Mouse (Mus musculus) olfactory bulb, adult 2 months (tissue): ENCODE data around the gene Tmprss4.

Experiments used
- CTCF ChIP-seq: fragments of 200-500 bp; IDR thresholded peaks from 2 replicates; pipeline ENCODE4 v1.5.1; 2012; ENCODE audit warnings: low read depth, mild to moderate bottlenecking, low read length, moderate library complexity; ENCODE audit not compliant: insufficient read depth
- POLR2A ChIP-seq: fragments of 200-500 bp; IDR thresholded peaks from 2 replicates; pipeline ENCODE4 v1.6.1; 2012; ENCODE audit warnings: mild to moderate bottlenecking, low read depth, low read length, moderate library complexity; ENCODE audit not compliant: insufficient read depth

GRCm38 (mm10) chr9:45167903-45168302 lies 36.0 kb downstream of the Tmprss4 start:
- TF ChIP-seq CTCF (no peak), POLR2A (no peak)
